Mouse (Mus musculus) CH12.LX (cell line): Measurements from ENCODE around the gene Vax2. TPM values are rescaled to one million over a fixed set of nuclear protein-coding genes. Genes with fewer than 3 reads are reported as not detected.
A peak's percentile ranks its signal among the peaks of the same experiment; 100 is the strongest.

Experiments used
- DNase-seq: peaks from one replicate; pipeline ENCODE4 v3.0.0-alpha.2; 2013; ENCODE audit errors: extremely low read depth
- H3K27ac ChIP-seq: 2 replicates; pipeline ENCODE4 v1.5.1; 2012; ENCODE audit warnings: low read depth, mild to moderate bottlenecking, control low read depth, moderate library complexity; ENCODE audit not compliant: insufficient read depth
- H3K27me3 ChIP-seq: replicated peaks from 2 replicates; pipeline ENCODE3; 2012; ENCODE audit warnings: inconsistent platforms
- H3K36me3 ChIP-seq, 2 experiments: replicated peaks in 1 of 2; 2 replicates each; pipeline versions ENCODE3 to v1.6.1; 2012; ENCODE audit warnings: inconsistent platforms in 1 of 2, low read length in 1 of 2, mild to moderate bottlenecking in 1 of 2, mixed read lengths in 1 of 2, moderate library complexity in 1 of 2; ENCODE audit not compliant: control insufficient read depth in 1 of 2, insufficient read depth in 1 of 2
- H3K4me1 ChIP-seq, 2 experiments: 2 replicates each; pipeline ENCODE4 v1.6.1; 2012; ENCODE audit warnings: inconsistent platforms in 1 of 2, moderate library complexity in 1 of 2; ENCODE audit not compliant: insufficient read depth in 2 of 2, control insufficient read depth in 1 of 2
- H3K4me2 ChIP-seq: 2 replicates; pipeline ENCODE4 v1.6.1; 2012; ENCODE audit warnings: low read depth, mild to moderate bottlenecking, control low read depth; ENCODE audit not compliant: poor library complexity, insufficient read depth, severe bottlenecking
- H3K4me3 ChIP-seq, 3 experiments: fragments of 150-350 bp in 1 of 3; sonication (generic) in 1 of 3; replicated peaks in 1 of 3; 2 replicates each; pipeline versions ENCODE3 to v1.5.1; 2011 to 2012; ENCODE audit warnings: low read depth in 2 of 3, low read length in 2 of 3, mild to moderate bottlenecking in 2 of 3, moderate library complexity in 2 of 3, control low read depth in 1 of 3, improper control_type of control experiment in 1 of 3, inconsistent platforms in 1 of 3, mixed read lengths in 1 of 3; ENCODE audit not compliant: poor library complexity in 1 of 3
- H3K79me2 ChIP-seq: replicated peaks from 2 replicates; pipeline ENCODE4 v1.6.1; 2012; ENCODE audit warnings: mild to moderate bottlenecking, moderate library complexity; ENCODE audit not compliant: control insufficient read depth, poor library complexity, insufficient read depth, severe bottlenecking; ENCODE audit errors: extremely low read depth
- H3K9ac ChIP-seq: 2 replicates; pipeline ENCODE4 v1.6.1; 2012; ENCODE audit warnings: low read depth, mild to moderate bottlenecking, control low read depth, moderate library complexity; ENCODE audit not compliant: insufficient read depth
- H3K9me3 ChIP-seq: replicated peaks from 2 replicates; pipeline ENCODE3; 2012; ENCODE audit warnings: low read length, inconsistent platforms, mixed read lengths
- BHLHE40 ChIP-seq: IDR thresholded peaks from 2 replicates; pipeline ENCODE4 v1.6.1; 2011; ENCODE audit warnings: mild to moderate bottlenecking, low read depth, low read length, improper control_type of control experiment
- CHD1 ChIP-seq: IDR thresholded peaks from 2 replicates; pipeline ENCODE4 v1.6.1; 2012; ENCODE audit warnings: low read depth, low read length, improper control_type of control experiment, inconsistent platforms
- CHD2 ChIP-seq: IDR thresholded peaks from 2 replicates; pipeline ENCODE4 v1.6.1; 2011; ENCODE audit warnings: low read length, improper control_type of control experiment
- CTCF ChIP-seq, 2 experiments: IDR thresholded peaks in 1 of 2; conservative IDR thresholded peaks in 1 of 2; 2 replicates each; pipeline ENCODE4 v1.5.1; 2011 to 2012; ENCODE audit warnings: low read depth in 2 of 2, low read length in 2 of 2, improper control_type of control experiment in 1 of 2, inconsistent platforms in 1 of 2, mild to moderate bottlenecking in 1 of 2, moderate library complexity in 1 of 2
- ELF1 ChIP-seq: IDR thresholded peaks from 2 replicates; pipeline ENCODE4 v1.6.1; 2014; ENCODE audit warnings: low read depth, mild to moderate bottlenecking, inconsistent platforms, low read length, improper control_type of control experiment
- EP300 ChIP-seq: IDR thresholded peaks from 2 replicates; pipeline ENCODE4 v1.6.1; 2011; ENCODE audit warnings: low read length, improper control_type of control experiment
- ETS1 ChIP-seq: conservative IDR thresholded peaks from 2 replicates; pipeline ENCODE4 v1.6.1; 2012; ENCODE audit warnings: low read depth, mild to moderate bottlenecking, inconsistent platforms, low read length, improper control_type of control experiment, moderate library complexity
- GABPA ChIP-seq: IDR thresholded peaks from 2 replicates; pipeline ENCODE4 v1.6.1; 2012; ENCODE audit warnings: low read depth, low read length, improper control_type of control experiment, inconsistent platforms; ENCODE audit not compliant: insufficient replicate concordance
- HCFC1 ChIP-seq: IDR thresholded peaks from 2 replicates; pipeline ENCODE4 v1.6.1; 2012; ENCODE audit warnings: low read depth, mild to moderate bottlenecking, inconsistent platforms, low read length, improper control_type of control experiment
- IRF4 ChIP-seq: IDR thresholded peaks from 2 replicates; pipeline ENCODE4 v1.6.1; 2014; ENCODE audit warnings: low read depth, mild to moderate bottlenecking, inconsistent platforms, low read length, improper control_type of control experiment
- JUN ChIP-seq: IDR thresholded peaks from 2 replicates; pipeline ENCODE4 v1.6.1; 2011; ENCODE audit warnings: low read depth, mild to moderate bottlenecking, low read length, improper control_type of control experiment, moderate library complexity; ENCODE audit not compliant: insufficient read depth
- JUND ChIP-seq: conservative IDR thresholded peaks from 2 replicates; pipeline ENCODE4 v1.6.1; 2011; ENCODE audit warnings: low read depth, low read length, improper control_type of control experiment
- KAT2A ChIP-seq: IDR thresholded peaks from 2 replicates; pipeline ENCODE4 v1.6.1; 2012; ENCODE audit warnings: low read length, improper control_type of control experiment, inconsistent platforms; ENCODE audit not compliant: insufficient replicate concordance
- MAFK ChIP-seq: IDR thresholded peaks from 2 replicates; pipeline ENCODE4 v1.6.1; 2011; ENCODE audit warnings: low read length, improper control_type of control experiment; ENCODE audit not compliant: insufficient replicate concordance
- MAX ChIP-seq: IDR thresholded peaks from 2 replicates; pipeline ENCODE4 v1.6.1; 2011; ENCODE audit warnings: low read length, improper control_type of control experiment
- MAZ ChIP-seq: IDR thresholded peaks from 2 replicates; pipeline ENCODE4 v1.6.1; 2012; ENCODE audit warnings: low read depth, mild to moderate bottlenecking, inconsistent platforms, low read length, improper control_type of control experiment, moderate library complexity
- MXI1 ChIP-seq: IDR thresholded peaks from 2 replicates; pipeline ENCODE4 v1.6.1; 2011; ENCODE audit warnings: mild to moderate bottlenecking, low read depth, low read length, improper control_type of control experiment
- MYC ChIP-seq: IDR thresholded peaks from 2 replicates; pipeline ENCODE4 v1.6.1; 2011; ENCODE audit warnings: low read depth, mild to moderate bottlenecking, improper control_type of control experiment, low read length
- NELFE ChIP-seq: IDR thresholded peaks from 2 replicates; pipeline ENCODE4 v1.6.1; 2011; ENCODE audit warnings: low read depth, low read length, improper control_type of control experiment
- NRF1 ChIP-seq: IDR thresholded peaks from 2 replicates; pipeline ENCODE4 v1.6.1; 2014; ENCODE audit warnings: low read depth, mild to moderate bottlenecking, inconsistent platforms, low read length, improper control_type of control experiment, moderate library complexity
- PAX5 ChIP-seq: IDR thresholded peaks from 2 replicates; pipeline ENCODE4 v1.6.1; 2012; ENCODE audit warnings: low read length, inconsistent platforms, mixed read lengths
- POLR2A ChIP-seq: IDR thresholded peaks from 2 replicates; pipeline ENCODE4 v1.6.1; 2011; ENCODE audit warnings: low read depth, mild to moderate bottlenecking, improper control_type of control experiment, low read length
- POLR2AphosphoS2 ChIP-seq: IDR thresholded peaks from 2 replicates; pipeline ENCODE4 v1.6.1; 2011; ENCODE audit warnings: low read depth, low read length, improper control_type of control experiment
- RAD21 ChIP-seq: IDR thresholded peaks from 2 replicates; pipeline ENCODE4 v1.6.1; 2011; ENCODE audit warnings: low read depth, mild to moderate bottlenecking, low read length, improper control_type of control experiment, moderate library complexity
- RCOR1 ChIP-seq: conservative IDR thresholded peaks from 2 replicates; pipeline ENCODE4 v1.6.1; 2012; ENCODE audit warnings: low read depth, mild to moderate bottlenecking, inconsistent platforms, low read length, improper control_type of control experiment
- SIN3A ChIP-seq: IDR thresholded peaks from 2 replicates; pipeline ENCODE4 v1.6.1; 2012; ENCODE audit warnings: low read length, improper control_type of control experiment, inconsistent platforms
- SMC3 ChIP-seq: IDR thresholded peaks from 2 replicates; pipeline ENCODE4 v1.6.1; 2011; ENCODE audit warnings: low read depth, low read length, improper control_type of control experiment
- TBP ChIP-seq: conservative IDR thresholded peaks from 2 replicates; pipeline ENCODE4 v1.6.1; 2011; ENCODE audit warnings: low read depth, low read length, improper control_type of control experiment
- TCF12 ChIP-seq: IDR thresholded peaks from 2 replicates; pipeline ENCODE4 v1.6.1; 2014; ENCODE audit warnings: low read depth, mild to moderate bottlenecking, inconsistent platforms, low read length, improper control_type of control experiment
- UBTF ChIP-seq: IDR thresholded peaks from 2 replicates; pipeline ENCODE4 v1.6.1; 2012; ENCODE audit warnings: low read depth, mild to moderate bottlenecking, inconsistent platforms, low read length, improper control_type of control experiment, moderate library complexity
- USF1 ChIP-seq: IDR thresholded peaks from 2 replicates; pipeline ENCODE4 v1.6.1; 2014; ENCODE audit warnings: low read depth, mild to moderate bottlenecking, inconsistent platforms, low read length, improper control_type of control experiment
- USF2 ChIP-seq: conservative IDR thresholded peaks from 2 replicates; pipeline ENCODE4 v1.6.1; 2011; ENCODE audit warnings: low read depth, low read length, improper control_type of control experiment
- ZC3H11A ChIP-seq: IDR thresholded peaks from 2 replicates; pipeline ENCODE4 v1.6.1; 2012; ENCODE audit warnings: low read depth, mild to moderate bottlenecking, inconsistent platforms, low read length, improper control_type of control experiment
- ZMIZ1 ChIP-seq: IDR thresholded peaks from 2 replicates; pipeline ENCODE4 v1.6.1; 2012; ENCODE audit warnings: low read depth, mild to moderate bottlenecking, inconsistent platforms, low read length, improper control_type of control experiment
- ZNF384 ChIP-seq: IDR thresholded peaks from 2 replicates; pipeline ENCODE4 v1.6.1; 2012; ENCODE audit warnings: low read depth, low read length, improper control_type of control experiment, inconsistent platforms
- dilution Hi-C: fragments of 300-500 bp; cut with MboI; formaldehyde crosslinking; loops from 2 replicates; pipeline ENCODE4 v1.14.3; 2020; ENCODE audit warnings: low sequenced_read_pairs; ENCODE audit not compliant: extremely low pct_unique_long_range_greater_than_20kb, extremely low pct_ligation_motif_present
- in situ Hi-C: fragments of 300-500 bp; cut with MboI; formaldehyde crosslinking; loops from 3 replicates; pipeline ENCODE4 v1.14.3; 2019; ENCODE audit warnings: low sequenced_read_pairs, low pct_ligation_motif_present, low pct_unique_long_range_greater_than_20kb, mixed read lengths
- polyA plus RNA-seq: library from polyadenylated mRNA; unstranded; fragments of >175 nt; gene quantifications from 2 replicates; pipeline ENCODE4 v1.2.1, GENCODE M21; 2012; ENCODE audit warnings: low read depth; ENCODE audit not compliant: insufficient read length
- total RNA-seq, 2 experiments: library from RNA; depleted of rRNA; stranded (reverse); fragments of 300-350 nt in 1 of 2; fragments of >200 nt in 1 of 2; gene quantifications; 2 replicates each; pipeline ENCODE4 v1.2.3; 2012 to 2014

Vax2 gene
- total and polyA plus RNA-seq, 3 experiments: not detected

DNA sequence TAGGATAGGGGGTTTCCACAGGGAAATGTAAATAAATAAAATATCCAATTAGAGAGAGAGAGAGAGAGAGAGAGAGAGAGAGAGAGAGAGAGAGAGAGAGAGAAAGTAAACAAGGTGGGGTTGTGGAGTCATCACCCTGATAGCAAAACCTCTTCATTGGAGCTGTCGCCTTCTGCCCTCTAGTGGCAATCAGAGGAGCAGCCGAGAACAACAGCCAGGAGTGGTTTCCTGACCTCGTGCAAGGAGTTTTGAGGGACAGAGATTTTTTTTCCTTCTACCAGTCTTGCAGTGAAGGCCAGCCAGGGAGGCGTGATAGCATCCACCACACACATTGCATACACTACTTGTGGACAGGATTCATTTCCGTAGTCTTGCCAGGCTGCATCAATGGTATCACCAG, 68.0 kb downstream of the Vax2 start:
- no peak overlapping the region for H3K27ac ChIP-seq
- H3K4me1 ChIP-seq: peaks cover 2 to 18% of the 10 kb centered on the region in 2 experiments
- peak; percentile 64 for DNase-seq
- H3K4me2 ChIP-seq: no peak overlapping the region
- H3K27me3 ChIP-seq: no peaks in the 10 kb centered on the region
- in situ Hi-C loops (no loop called here), dilution Hi-C loops (no loop called here)
- H3K9me3 ChIP-seq: peaks cover 3% of the 10 kb centered on the region
- no peak for TF ChIP-seq UBTF
- TF ChIP-seq CTCF (conservative IDR thresholded peaks at IDR 0.05 in 1 of 2, IDR thresholded peaks at IDR 0.05 in 1 of 2; ENCODE audit: low read depth in 2 of 2, low read length in 2 of 2): peak; percentile 72 to 82
- no peak for TF ChIP-seq JUND
- TF ChIP-seq NELFE: no peak
- TF ChIP-seq RAD21: peak; percentile 67
- TF ChIP-seq IRF4: 0 out of 2 replicates have a peak, but pooled peaks have one; percentile 16
- no peak; the same call in 1 of the 2 replicates for TF ChIP-seq HCFC1
- TF ChIP-seq SMC3: peak; percentile 62
- TF ChIP-seq MAZ: no peak
- TF ChIP-seq POLR2AphosphoS2: no peak
- no peak for TF ChIP-seq USF2
- no peak for TF ChIP-seq BHLHE40
- TF ChIP-seq CHD1: no peak
- no peak for TF ChIP-seq JUN
- no peak for TF ChIP-seq ETS1
- no peak for TF ChIP-seq ZC3H11A
- no peak for TF ChIP-seq GABPA
- TF ChIP-seq RCOR1: no peak
- no peak for TF ChIP-seq TCF12
- no peak for TF ChIP-seq USF1
- TF ChIP-seq POLR2A: no peak
- TF ChIP-seq CHD2: no peak
- TF ChIP-seq ZNF384: no peak
- TF ChIP-seq EP300: no peak
- no peak for TF ChIP-seq MAX
- TF ChIP-seq ELF1: no peak
- TF ChIP-seq NRF1: no peak
- no peak for TF ChIP-seq KAT2A
- TF ChIP-seq MXI1: no peak
- no peak for TF ChIP-seq SIN3A
- TF ChIP-seq TBP: no peak
- no peak for TF ChIP-seq PAX5
- TF ChIP-seq MYC: peak; percentile 66; the same call in 1 of the 2 replicates
- TF ChIP-seq ZMIZ1: no peak
- TF ChIP-seq MAFK: no peak
- H3K9ac ChIP-seq: no peak overlapping the region
- peaks cover 11% of the 10 kb centered on the region for H3K79me2 ChIP-seq
- H3K4me3 ChIP-seq: no peak overlapping the region
- H3K36me3 ChIP-seq: peaks cover 0 to 2% of the 10 kb centered on the region in 2 experiments
